Mouse (Mus musculus) lung, postnatal 10 days (tissue): ENCODE data around the gene Amigo2.

Experiments used
- DNase-seq: peaks from one replicate; pipeline ENCODE4 v3.0.0; 2021

Amigo2 gene

DNA sequence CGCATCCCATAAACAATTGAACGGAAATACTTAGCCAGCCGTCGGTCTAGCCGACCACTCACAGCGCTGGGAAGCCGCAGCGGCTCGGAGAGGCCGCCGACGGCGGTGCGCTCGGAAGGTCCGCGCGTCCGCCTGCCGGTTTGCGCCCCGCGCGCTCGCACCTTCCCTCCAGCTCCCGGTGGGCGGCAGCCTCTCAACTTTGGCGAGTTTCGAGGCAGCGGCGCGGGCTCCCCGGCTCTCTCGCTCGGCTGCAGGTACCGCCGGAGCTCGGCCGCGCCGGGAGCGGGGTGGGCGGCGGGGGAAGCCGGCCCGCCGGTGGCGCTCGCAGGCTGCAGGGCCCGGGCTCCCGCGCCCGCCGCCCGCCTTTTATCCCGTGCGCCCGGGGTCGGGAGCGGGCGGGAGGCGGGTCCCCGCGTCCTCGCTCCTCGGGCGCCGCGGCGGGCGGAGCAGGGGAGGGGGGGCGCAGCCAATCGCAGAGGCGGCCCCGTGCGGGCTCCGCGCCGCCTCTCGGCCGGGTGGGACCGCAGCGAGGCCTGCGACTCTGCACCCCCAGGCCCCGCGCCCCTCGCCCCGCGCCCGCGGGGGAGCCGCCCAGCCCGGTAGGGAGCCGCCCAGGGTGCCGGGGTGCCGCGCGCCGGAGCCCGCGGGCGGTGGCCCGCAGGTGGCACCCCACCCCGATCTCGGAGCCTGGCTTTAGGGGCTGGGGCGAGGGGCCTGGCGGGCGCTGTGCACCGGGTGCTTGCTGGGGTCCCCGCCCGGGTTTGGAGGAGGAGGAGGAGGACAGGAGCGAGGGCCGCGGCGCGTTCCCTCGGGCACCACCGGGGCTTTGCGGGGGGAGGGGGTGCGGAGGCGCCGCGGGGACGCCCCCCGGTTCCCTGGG is at the start of gene Amigo2, which contains the start of gene Pced1b:
Gene Amigo2, minus strand, starts transcription at position 377 of the 880 bp plus-strand sequence.
Gene Pced1b, plus strand, starts transcription at position 197 of the 880 bp plus-strand sequence.
- peak; percentile 69 for DNase-seq

DNA sequence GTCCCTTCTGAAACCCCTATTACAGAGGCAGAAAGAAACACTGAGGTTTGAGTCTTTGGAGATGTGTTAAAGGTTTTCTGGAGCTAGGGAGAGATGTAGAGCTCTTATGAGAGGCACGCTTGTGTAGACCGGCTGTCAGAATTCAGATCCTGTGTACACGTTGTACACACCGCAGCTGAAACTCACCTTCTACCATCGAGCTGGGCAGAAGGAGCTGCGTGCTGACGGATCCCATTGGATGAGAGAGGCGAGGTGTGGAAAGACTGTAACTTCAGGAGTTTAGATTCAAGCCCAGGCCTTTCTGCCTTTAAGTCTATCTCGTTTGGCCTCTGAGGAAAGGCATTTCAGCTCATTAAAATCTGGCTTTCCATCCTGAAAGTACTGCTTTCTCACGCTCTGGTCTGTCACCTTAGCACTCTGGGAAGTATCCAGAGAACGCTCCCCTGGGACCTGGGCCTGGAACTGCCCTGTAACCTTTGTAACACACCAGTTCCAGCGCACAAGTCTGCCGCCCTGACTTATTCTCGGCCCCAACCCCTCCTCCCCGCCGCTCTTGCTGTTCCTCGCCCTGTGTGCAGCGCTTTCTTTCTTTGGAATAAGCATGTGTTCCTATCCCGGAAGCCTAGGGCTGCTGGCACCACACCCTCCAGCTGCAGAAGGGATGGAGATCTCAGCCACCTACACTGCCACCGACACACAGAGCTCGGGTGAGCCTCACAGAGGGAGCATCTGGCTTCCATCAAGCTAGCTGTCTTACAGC is 44.4 kb upstream of the Amigo2 start:
- no peak for DNase-seq

- no peak for DNase-seq
Observed at GRCm38 (mm10) chr15:97290351-97290750, 43.3 kb upstream of the Amigo2 start.

DNA sequence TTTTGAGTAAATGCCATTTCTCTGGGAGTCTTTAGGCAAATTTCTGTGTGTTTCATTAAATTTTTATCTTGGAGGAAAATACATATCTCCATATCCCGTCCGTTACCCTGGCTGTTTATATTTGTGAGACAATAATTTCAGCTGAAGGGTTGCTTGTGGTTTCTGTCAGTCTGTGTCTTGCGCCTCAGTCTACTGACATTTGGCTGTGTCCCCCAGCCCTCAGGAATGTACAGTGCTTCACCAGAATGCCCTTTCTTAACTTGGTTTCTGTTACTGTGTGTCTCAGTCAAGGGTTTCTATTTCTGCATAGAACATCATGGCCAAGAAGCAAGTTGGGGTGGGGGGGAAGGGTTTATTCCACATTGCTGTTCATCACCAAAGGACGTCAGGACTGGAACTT is 42.1 kb upstream of the Amigo2 start:
- no peak for DNase-seq

- no peak for DNase-seq
Observed at GRCm38 (mm10) chr15:97288690-97289089, 41.6 kb upstream of the Amigo2 start.

- DNase-seq = no peak
Observed at GRCm38 (mm10) chr15:97287436-97288143, 40.5 kb upstream of the Amigo2 start.

GRCm38 (mm10) chr15:97286731-97287130 is 39.6 kb upstream of the Amigo2 start:
- DNase-seq = no peak

GRCm38 (mm10) chr15:97285665-97286212 is 38.7 kb upstream of the Amigo2 start:
- DNase-seq = no peak

- no peak for DNase-seq
Observed at GRCm38 (mm10) chr15:97284201-97284600, 37.1 kb upstream of the Amigo2 start.

DNA sequence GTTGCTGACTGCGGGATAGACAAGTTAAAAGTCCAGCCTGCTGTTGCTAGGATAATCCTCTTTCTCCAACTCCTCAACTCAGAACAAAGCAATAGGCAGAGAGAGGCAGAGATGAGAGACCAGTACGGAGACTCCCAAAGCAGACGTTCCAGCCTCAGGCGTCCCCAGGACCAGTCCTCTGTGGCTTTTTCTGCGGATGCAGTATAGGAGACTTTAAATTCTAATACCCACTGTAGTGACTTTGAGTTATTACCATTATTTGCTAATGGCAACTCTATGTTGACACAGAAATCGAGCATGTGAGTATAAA is 35.4 kb upstream of the Amigo2 start:
- DNase-seq = no peak

GRCm38 (mm10) chr15:97281712-97282571 is 34.9 kb upstream of the Amigo2 start:
- no peak for DNase-seq

DNA sequence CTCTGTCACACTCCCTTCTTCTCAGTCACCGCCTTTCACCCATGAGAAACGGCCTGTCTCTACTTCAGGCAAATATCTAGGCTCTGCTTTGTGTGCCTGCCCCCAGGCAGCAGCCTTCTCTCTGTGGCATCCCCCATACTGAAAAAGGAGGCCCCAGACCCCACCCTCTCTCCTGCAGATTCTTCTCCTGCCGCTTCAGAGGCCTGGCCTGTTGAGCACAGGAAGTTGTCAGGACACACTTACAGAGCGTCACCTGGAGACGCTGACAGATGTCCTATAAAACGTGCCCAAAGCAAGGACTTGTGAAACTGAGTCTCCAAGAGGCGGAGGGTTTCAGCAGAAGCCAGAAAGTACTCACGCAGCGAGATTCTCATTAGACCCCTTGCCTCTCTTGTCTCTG is 33.7 kb upstream of the Amigo2 start:
- DNase-seq = no peak

- no peak for DNase-seq
Observed at GRCm38 (mm10) chr15:97280131-97280530, 33.0 kb upstream of the Amigo2 start.

- DNase-seq = no peak
Observed at GRCm38 (mm10) chr15:97278340-97278948, 31.4 kb upstream of the Amigo2 start.

GRCm38 (mm10) chr15:97277328-97277727 is 30.2 kb upstream of the Amigo2 start:
- no peak for DNase-seq

- no peak for DNase-seq
Observed at GRCm38 (mm10) chr15:97276660-97277153, 29.6 kb upstream of the Amigo2 start.

GRCm38 (mm10) chr15:97275626-97276395 is 28.7 kb upstream of the Amigo2 start:
- DNase-seq = no peak

GRCm38 (mm10) chr15:97272831-97273230 is 25.7 kb upstream of the Amigo2 start:
- DNase-seq = no peak

GRCm38 (mm10) chr15:97271985-97272697 is 25.1 kb upstream of the Amigo2 start:
- peak; percentile 56 for DNase-seq
